Mouse (Mus musculus): ENCODE measurements around the gene Galr2.

DNA sequence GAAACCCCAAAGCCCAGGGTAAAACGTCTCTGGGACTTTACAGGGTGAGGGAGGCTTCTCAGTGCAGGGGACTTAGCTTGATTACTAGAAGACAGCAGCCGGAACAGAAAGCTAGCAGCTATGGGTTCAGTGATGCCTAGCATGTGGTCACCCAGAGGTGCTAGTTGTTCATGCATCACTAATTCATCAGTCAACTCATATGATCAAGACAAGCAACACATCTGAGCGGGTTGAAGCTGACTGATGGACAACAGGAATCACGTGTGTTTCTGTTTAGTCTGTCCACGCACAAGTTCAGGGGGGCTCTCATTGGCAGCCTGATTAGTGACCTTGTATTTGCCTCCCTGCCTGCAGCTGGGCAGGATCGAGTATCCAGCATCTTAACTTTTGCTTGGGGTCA is 3.2 kb downstream of the Galr2 start:
- TF ChIP-seq CHD2 (IDR thresholded peaks at IDR 0.05; ENCODE audit: low read depth, low read length) (no peak), HCFC1 (IDR thresholded peaks at IDR 0.05; ENCODE audit: borderline replicate concordance, insufficient read depth, low read length) (no peak)
